Mouse (Mus musculus): ENCODE data around the gene Trmt112. TPM values are rescaled to one million over a fixed set of nuclear protein-coding genes. Genes with fewer than 3 reads are reported as not detected.

Gene Trmt112
- total RNA-seq, 2 experiments from 2014 or later, result 149 to 256 TPM

- ATAC-seq (replicated peaks; ENCODE audit: poor library complexity), result no peak
Measured at GRCm38 (mm10) chr19:6907811-6908540, 1.5 kb upstream of the Trmt112 start.

- no peak for ATAC-seq (replicated peaks; ENCODE audit: poor library complexity)
Measured at GRCm38 (mm10) chr19:6909021-6909420, 477 bp upstream of the Trmt112 start.

- ATAC-seq (replicated peaks; ENCODE audit: poor library complexity), result peak; percentile 54
Measured at GRCm38 (mm10) chr19:6910306-6910705, 808 bp downstream of the Trmt112 start.

- ATAC-seq (replicated peaks; ENCODE audit: poor library complexity), result no peak
Measured at GRCm38 (mm10) chr19:6911101-6912074, 1.9 kb downstream of the Trmt112 start.

- no peak for ATAC-seq (replicated peaks; ENCODE audit: poor library complexity)
Measured at GRCm38 (mm10) chr19:6912205-6912970, 2.9 kb downstream of the Trmt112 start.

GRCm38 (mm10) chr19:6913036-6913435, 3.5 kb downstream of the Trmt112 start:
- no peak for ATAC-seq (replicated peaks; ENCODE audit: poor library complexity)

- ATAC-seq (replicated peaks; ENCODE audit: poor library complexity), result no peak
Measured at GRCm38 (mm10) chr19:6913991-6914390, 4.5 kb downstream of the Trmt112 start.

- no peak for ATAC-seq (replicated peaks; ENCODE audit: poor library complexity)
Measured at GRCm38 (mm10) chr19:6914540-6914939, 5.0 kb downstream of the Trmt112 start.

- ATAC-seq (replicated peaks; ENCODE audit: poor library complexity), result peak; percentile 66
Measured at GRCm38 (mm10) chr19:6915276-6915675, 5.8 kb downstream of the Trmt112 start.

- ATAC-seq (replicated peaks; ENCODE audit: poor library complexity), result no peak
Measured at GRCm38 (mm10) chr19:6916496-6916895, 7.0 kb downstream of the Trmt112 start.

GRCm38 (mm10) chr19:6918321-6918720, 8.8 kb downstream of the Trmt112 start:
- ATAC-seq (replicated peaks; ENCODE audit: poor library complexity), result no peak

- no peak for ATAC-seq (replicated peaks; ENCODE audit: poor library complexity)
Measured at GRCm38 (mm10) chr19:6919431-6919830, 9.9 kb downstream of the Trmt112 start.

GRCm38 (mm10) chr19:6919876-6920740, 10.6 kb downstream of the Trmt112 start:
- no peak for ATAC-seq (replicated peaks; ENCODE audit: poor library complexity)

- ATAC-seq (replicated peaks; ENCODE audit: poor library complexity), result no peak
Measured at GRCm38 (mm10) chr19:6920741-6921636, 11.5 kb downstream of the Trmt112 start.

GRCm38 (mm10) chr19:6921647-6922567, 12.4 kb downstream of the Trmt112 start, which contains the start of gene Esrra:
Gene Esrra, minus strand, starts transcription at chr19:6921813.
- peak; percentile 86 for ATAC-seq (replicated peaks; ENCODE audit: poor library complexity)

GRCm38 (mm10) chr19:6922901-6923735, 13.6 kb downstream of the Trmt112 start:
- no peak for ATAC-seq (replicated peaks; ENCODE audit: poor library complexity)

All from megakaryocyte progenitor cell, adult 5-6 weeks (primary cell).